Mouse (Mus musculus) hindbrain, postnatal 0 days (tissue): ENCODE measurements around the gene Insl6. TPM values are rescaled to one million over a fixed set of nuclear protein-coding genes. Genes with fewer than 3 reads are reported as not detected.
A peak's percentile ranks its signal among the peaks of the same experiment; 100 is the strongest.

Experiments
- ATAC-seq: fragments of 200-750 bp; cut with Nextera tagmentation; 2 replicates; pipeline ENCODE4 v1.8.0; 2017; ENCODE audit warnings: mild to moderate bottlenecking, moderate TSS enrichment, moderate library complexity
- DNase-seq: peaks from one replicate; pipeline ENCODE4 v3.0.0-alpha.2; 2015; ENCODE audit warnings: low spot score
- H3K27ac ChIP-seq: fragments of 300-500 bp; sonication (generic); 2 replicates; pipeline ENCODE4 v1.5.1; 2014; ENCODE audit warnings: mild to moderate bottlenecking
- H3K27me3 ChIP-seq: fragments of 300-500 bp; sonication (generic); 2 replicates; pipeline ENCODE4 v1.6.1; 2014; ENCODE audit warnings: low read length, mixed read lengths; ENCODE audit not compliant: insufficient read depth
- H3K36me3 ChIP-seq: fragments of 300-500 bp; sonication (generic); 2 replicates; pipeline ENCODE4 v1.6.1; 2014; ENCODE audit warnings: low read length, mixed read lengths; ENCODE audit not compliant: insufficient read depth
- H3K4me1 ChIP-seq: fragments of 300-500 bp; sonication (generic); 2 replicates; pipeline ENCODE4 v1.6.1; 2014; ENCODE audit warnings: antibody characterized with exemption, low read length, mixed read lengths; ENCODE audit not compliant: insufficient read depth
- H3K4me2 ChIP-seq: fragments of 300-500 bp; sonication (generic); 2 replicates; pipeline ENCODE4 v1.6.1; 2014; ENCODE audit warnings: low read depth, mild to moderate bottlenecking, low read length, moderate library complexity, mixed read lengths
- H3K4me3 ChIP-seq: fragments of 300-500 bp; sonication (generic); 2 replicates; pipeline ENCODE4 v1.5.1; 2014; ENCODE audit warnings: low read length
- H3K9ac ChIP-seq: fragments of 300-500 bp; sonication (generic); replicated peaks from 2 replicates; pipeline ENCODE4 v1.6.1; 2014; ENCODE audit warnings: mild to moderate bottlenecking, low read length, moderate library complexity, mixed read lengths
- H3K9me3 ChIP-seq: fragments of 300-500 bp; sonication (generic); 2 replicates; pipeline ENCODE4 v1.6.1; 2016; ENCODE audit warnings: low read length, mixed read lengths
- CTCF ChIP-seq: IDR thresholded peaks from 2 replicates; pipeline ENCODE4 v1.5.1; 2016; ENCODE audit warnings: antibody characterized with exemption, control low read depth, low read depth
- WGBS: fragments of 180-500 bp; shearing (Covaris S2); extraction: QIAGEN DNeasy Blood & Tissue Kit; methylation state at CpG from one replicate; pipeline ENCODE4 v1.1.7; 2014; 5-methylcytosine and 5-hydroxymethylcytosine counted together
- polyA plus RNA-seq: library from polyadenylated mRNA; unstranded; fragments of >200 nt; fragmentation: Nextera tagmentation; extraction: Ambion mirVana; gene quantifications from 2 replicates; pipeline ENCODE4 v1.2.1, GENCODE M21; 2015
- total RNA-seq: library from RNA; depleted of rRNA; stranded (reverse); fragments of >200 nt; gene quantifications from 2 replicates; pipeline ENCODE4 v1.2.3, GENCODE M21; 2014

The Insl6 gene
- total and polyA plus RNA-seq, 2 experiments from 2014 or later = 2.6 TPM; not detected in 1

DNA sequence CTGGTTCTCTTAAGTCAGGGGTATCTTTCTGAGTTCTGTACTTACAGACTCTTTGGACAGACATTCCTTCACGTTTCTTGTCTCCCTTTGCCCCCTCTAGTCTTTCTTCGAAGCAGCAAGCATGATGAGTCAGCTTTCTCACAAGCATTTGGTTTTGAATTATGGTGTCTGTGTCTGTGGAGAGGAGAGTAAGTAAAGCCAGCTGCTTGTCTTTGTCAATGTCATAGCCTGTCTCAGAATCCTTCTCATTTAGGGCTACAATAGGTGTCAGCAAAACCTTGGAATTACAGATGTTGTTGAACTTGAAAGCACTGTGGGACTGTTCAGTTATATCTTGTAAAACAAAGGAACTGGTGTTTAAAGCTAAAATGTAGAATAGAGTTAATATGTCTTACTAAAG lies 30.4 kb downstream of the Insl6 start:
- H3K4me2 ChIP-seq = no peak overlapping the region
- H3K9ac ChIP-seq = no peak overlapping the region
- H3K27me3 ChIP-seq = no peaks in the 10 kb centered on the region
- no peak for TF ChIP-seq CTCF
- no peak overlapping the region for H3K4me3 ChIP-seq
- no peaks in the 10 kb centered on the region for H3K9me3 ChIP-seq
- DNase-seq = no peak
- WGBS = 62% methylated on average over 2 of the region's 2 CpGs
- H3K27ac ChIP-seq = no peak overlapping the region
- peaks cover 24% of the 10 kb centered on the region for H3K36me3 ChIP-seq
- ATAC-seq = no peak
- H3K4me1 ChIP-seq = no peaks in the 10 kb centered on the region

DNA sequence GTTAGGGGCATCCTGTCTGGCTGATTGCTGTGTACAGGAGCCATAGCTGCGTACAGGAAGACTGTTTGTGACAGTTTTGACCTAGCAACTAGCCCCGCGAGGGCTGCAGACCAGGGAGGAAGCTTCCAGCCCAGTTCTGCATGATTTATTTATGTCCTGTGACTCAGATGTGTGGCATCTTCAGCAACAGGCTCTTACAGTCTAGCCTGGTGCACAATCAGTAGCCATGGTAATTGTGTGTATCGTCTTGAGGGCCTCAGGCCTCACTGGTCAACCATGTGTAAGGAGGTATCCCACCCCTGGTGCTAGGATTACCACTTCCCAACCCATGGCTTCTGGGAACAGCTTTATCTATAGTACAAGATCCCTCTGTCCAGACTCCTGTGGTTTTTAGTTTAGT lies 32.6 kb downstream of the Insl6 start:
- Histone ChIP-seq H3K27ac (no peak overlapping the region), H3K36me3 (peaks cover 23% of the 10 kb centered on the region), H3K9ac (no peak overlapping the region), H3K4me2 (no peak overlapping the region), H3K9me3 (no peaks in the 10 kb centered on the region), H3K4me3 (no peak overlapping the region), H3K4me1 (no peaks in the 10 kb centered on the region), H3K27me3 (no peaks in the 10 kb centered on the region)
- no peak for TF ChIP-seq CTCF
- DNase-seq (no peak), ATAC-seq (no peak)
- 77% methylated on average over 4 of the region's 4 CpGs for WGBS

DNA sequence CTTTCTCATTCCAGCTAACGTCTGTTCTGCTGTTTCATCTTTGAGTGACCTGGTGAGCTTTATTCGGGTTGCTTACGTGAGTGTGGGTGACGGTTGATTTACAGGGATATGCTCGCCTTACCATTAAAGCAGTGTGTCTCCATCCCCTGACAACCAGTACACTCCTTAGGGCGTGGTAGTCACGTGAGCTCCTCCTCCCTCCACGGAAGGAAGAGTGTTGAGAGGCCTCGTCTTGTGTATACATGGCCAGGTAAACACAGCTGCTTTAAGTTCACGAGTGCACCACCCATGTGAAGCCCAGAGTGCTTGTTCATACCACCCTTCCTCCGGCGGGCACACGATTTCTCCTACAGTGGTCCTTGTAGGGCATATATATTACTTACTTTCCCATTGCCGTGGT lies 33.6 kb downstream of the Insl6 start:
- TF ChIP-seq CTCF = no peak
- Histone ChIP-seq H3K9ac (no peak overlapping the region), H3K27me3 (no peaks in the 10 kb centered on the region), H3K36me3 (peaks cover 23% of the 10 kb centered on the region), H3K4me2 (no peak overlapping the region), H3K27ac (no peak overlapping the region), H3K4me3 (no peak overlapping the region), H3K9me3 (no peaks in the 10 kb centered on the region), H3K4me1 (no peaks in the 10 kb centered on the region)
- no peak for DNase-seq
- 90% methylated on average over 14 of the region's 14 CpGs for WGBS
- ATAC-seq = no peak

DNA sequence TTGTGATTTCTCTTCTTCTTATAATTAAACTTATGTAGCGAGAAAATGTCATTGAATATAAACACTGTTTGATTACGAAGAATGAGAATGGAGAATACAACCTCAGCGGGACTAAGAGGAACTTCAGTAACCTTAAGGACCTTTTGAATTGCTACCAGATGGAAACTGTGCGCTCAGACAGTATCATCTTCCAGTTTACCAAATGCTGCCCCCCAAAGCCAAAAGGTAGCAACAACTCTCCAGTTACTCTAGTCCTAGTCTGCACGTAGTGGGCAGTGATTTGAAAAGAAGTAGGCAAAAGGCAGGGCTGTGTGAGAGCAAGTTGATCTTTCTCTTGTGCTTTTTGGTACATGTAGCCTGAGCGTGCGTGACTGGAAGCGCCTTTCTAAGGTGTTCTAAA lies 37.3 kb downstream of the Insl6 start:
- H3K4me1 ChIP-seq = no peaks in the 10 kb centered on the region
- 73% methylated on average over 8 of the region's 8 CpGs for WGBS

DNA sequence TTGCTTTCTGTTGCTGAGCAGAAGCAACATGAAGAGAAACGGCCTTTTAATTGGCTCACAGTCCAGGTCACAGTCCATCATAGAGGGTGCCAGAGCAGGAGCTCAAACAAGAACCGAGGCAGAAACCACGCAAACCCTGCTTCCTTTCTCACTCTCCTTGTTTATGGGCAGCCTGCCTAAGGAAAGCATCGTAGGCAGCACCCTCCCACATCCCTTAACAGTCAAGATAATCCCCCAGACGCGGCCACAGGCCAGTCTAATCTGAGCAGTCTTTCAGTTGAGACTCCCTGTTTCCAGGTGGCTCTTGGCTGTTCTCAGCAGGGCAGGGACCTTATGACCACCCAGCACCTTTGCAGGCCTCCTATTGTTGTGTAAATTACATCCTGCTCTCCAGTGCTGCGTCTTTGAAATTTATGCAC lies 39.7 kb downstream of the Insl6 start:
- ATAC-seq = no peak
- WGBS = 16% methylated on average over 7 of the region's 7 CpGs

More for the DNA sequence above, 37.3 kb downstream of the Insl6 start:
- DNase-seq (peak; percentile 43), ATAC-seq (no peak)
- no peak overlapping the region for H3K4me3 ChIP-seq
- H3K4me2 ChIP-seq = no peak overlapping the region
- TF ChIP-seq CTCF = peak; percentile 52
- H3K9me3 ChIP-seq = no peaks in the 10 kb centered on the region
- no peak overlapping the region for H3K9ac ChIP-seq
- H3K27ac ChIP-seq = no peak overlapping the region
- H3K27me3 ChIP-seq = no peaks in the 10 kb centered on the region
- H3K36me3 ChIP-seq = peaks cover 23% of the 10 kb centered on the region; the same call in 1 of the 2 replicates

DNA sequence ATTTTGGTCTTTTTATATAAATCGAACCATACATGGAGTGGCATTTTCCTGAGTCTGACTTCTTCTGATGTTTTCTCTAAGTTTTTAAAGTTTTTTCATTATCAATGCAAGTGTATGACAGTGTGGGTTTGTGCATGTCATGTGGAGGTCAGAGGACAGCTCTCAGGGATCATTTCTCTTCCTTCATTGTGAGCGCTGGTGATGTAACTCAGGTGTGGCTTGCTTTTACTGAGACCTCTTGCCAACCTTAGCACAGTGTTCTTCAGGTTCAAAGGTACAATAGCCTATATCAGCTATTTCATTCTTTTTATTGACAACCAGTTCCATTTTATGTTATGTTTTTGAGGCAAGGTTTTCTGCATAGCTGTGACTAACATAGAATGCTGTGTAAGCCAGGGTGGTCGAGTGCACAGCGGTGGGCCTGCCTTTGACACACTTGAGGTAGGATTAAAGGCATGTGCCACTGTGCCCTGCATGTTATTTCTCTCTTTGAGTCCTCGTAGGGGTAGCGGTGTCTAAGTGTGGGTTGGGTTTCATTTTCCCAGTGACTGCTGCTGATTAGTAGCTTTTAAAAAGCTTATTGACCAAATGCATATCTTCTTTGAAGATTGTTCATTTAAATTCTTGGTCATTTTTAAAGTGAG lies 46.1 kb downstream of the Insl6 start:
- H3K4me3 ChIP-seq = no peak overlapping the region
- 82% methylated on average over 6 of the region's 6 CpGs for WGBS
- ATAC-seq = no peak
- H3K27me3 ChIP-seq = no peaks in the 10 kb centered on the region
- TF ChIP-seq CTCF = no peak
- H3K36me3 ChIP-seq = peaks cover 24% of the 10 kb centered on the region; the same call in 1 of the 2 replicates
- DNase-seq = no peak
- no peak overlapping the region for H3K9ac ChIP-seq
- no peak overlapping the region for H3K27ac ChIP-seq
- H3K4me2 ChIP-seq = no peak overlapping the region
- no peaks in the 10 kb centered on the region for H3K4me1 ChIP-seq
- H3K9me3 ChIP-seq = no peaks in the 10 kb centered on the region

More for the DNA sequence above, 39.7 kb downstream of the Insl6 start:
- no peak overlapping the region for H3K4me2 ChIP-seq
- no peak for TF ChIP-seq CTCF
- H3K27me3 ChIP-seq = no peaks in the 10 kb centered on the region
- peaks cover 9% of the 10 kb centered on the region; the same call in 1 of the 2 replicates for H3K36me3 ChIP-seq
- no peaks in the 10 kb centered on the region for H3K9me3 ChIP-seq
- no peaks in the 10 kb centered on the region for H3K4me1 ChIP-seq
- no peak for DNase-seq
- no peak overlapping the region for H3K9ac ChIP-seq
- H3K27ac ChIP-seq = no peak overlapping the region
- H3K4me3 ChIP-seq = no peak overlapping the region

DNA sequence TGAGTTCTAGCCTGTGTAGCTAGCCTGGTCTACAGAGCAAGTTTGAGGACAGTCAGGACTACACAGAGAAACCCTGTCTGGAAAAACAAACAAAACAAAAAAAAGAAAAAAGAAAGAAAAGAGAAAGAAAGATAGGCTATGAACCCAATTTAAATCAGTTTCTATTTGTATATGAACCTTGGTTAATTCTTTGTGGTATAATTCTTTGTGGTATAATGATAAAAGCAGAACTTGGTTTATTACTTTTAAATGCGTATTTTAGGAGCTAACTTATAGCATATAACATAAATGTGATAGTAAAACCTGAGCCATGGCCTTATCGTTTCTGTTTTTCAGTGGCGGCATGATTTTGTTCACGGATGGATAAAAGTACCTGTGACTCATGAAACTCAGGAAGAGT lies 48.7 kb downstream of the Insl6 start:
- Histone ChIP-seq H3K9me3 (no peaks in the 10 kb centered on the region), H3K4me1 (no peaks in the 10 kb centered on the region), H3K4me3 (no peak overlapping the region), H3K36me3 (peaks cover 20% of the 10 kb centered on the region; the same call in 1 of the 2 replicates), H3K27ac (no peak overlapping the region), H3K9ac (no peak overlapping the region), H3K4me2 (no peak overlapping the region), H3K27me3 (no peaks in the 10 kb centered on the region)
- DNase-seq (no peak), ATAC-seq (no peak)
- 97% methylated on average over 4 of the region's 4 CpGs for WGBS
- no peak for TF ChIP-seq CTCF
